Mouse (Mus musculus): ENCODE data around the gene Spn.

GRCm38 (mm10) chr7:127103960-127104359, 33.7 kb downstream of the Spn start:
- no peak for TF ChIP-seq POLR2A (IDR thresholded peaks at IDR 0.05; ENCODE audit: insufficient read depth, low read depth, low read length)
- TF ChIP-seq EP300 (IDR thresholded peaks at IDR 0.05; ENCODE audit: insufficient read depth, low read depth, low read length) = no peak
- TF ChIP-seq CTCF (IDR thresholded peaks at IDR 0.05) = no peak

Measured in heart, adult 2 months (tissue).